ENCODE assay signal across 13 mouse cellular contexts in the genomic region with DNA sequence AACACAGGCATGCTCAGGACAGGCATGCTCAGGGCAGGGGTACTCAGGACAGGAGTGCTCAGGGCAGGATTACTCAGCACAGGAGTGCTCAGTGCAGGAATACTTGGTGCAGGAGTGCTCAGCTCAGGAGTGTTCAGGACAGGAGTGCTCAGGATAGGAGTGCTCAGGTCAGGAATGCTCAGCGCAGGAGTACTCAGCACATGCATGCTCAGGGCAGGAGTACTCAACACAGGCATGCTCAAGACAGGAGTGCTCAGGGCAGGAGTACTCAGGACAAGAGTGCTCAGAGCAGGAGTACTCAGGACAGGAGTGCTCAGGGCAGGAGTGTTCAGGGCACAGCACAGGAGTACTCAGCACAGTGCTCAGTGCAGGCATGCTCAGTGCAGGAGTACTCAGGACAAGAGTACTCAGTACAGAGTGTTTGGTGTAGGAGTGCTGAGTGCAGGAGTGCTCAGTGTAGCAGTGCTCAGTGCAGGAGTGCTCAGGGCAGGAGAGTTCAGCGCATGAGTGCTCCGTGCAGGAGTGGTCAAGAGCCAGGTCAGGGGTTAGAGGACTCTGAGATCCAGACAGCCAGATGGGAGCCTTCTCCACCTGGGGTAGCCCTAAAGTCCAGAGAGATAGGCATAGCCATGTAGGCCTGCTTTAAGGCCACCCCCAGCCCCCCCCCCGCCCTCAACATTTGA. TPM values are rescaled to one million over a fixed set of nuclear protein-coding genes. Genes with fewer than 3 reads are reported as not detected.
DNase-seq lines count a peak whose midpoint lies in the region; ATAC-seq and TF ChIP-seq lines count a peak whose summit lies in the region.
"Had no signal": no experiment of that assay in that cellular context is flagged by ENCODE, and none has a peak within 500 bp of the region (broad histone marks: within the 10 kb centered on the region; RNA-seq: fewer than 3 reads in every experiment).

No protein-coding gene starts in this region.

- peaks cover 20% of the 10 kb centered on the region for H3K4me1 ChIP-seq in heart, embryonic 10.5 days
- H3K4me1 ChIP-seq in midbrain, embryonic 13.5 days (replicated peaks), result peaks cover 15% of the 10 kb centered on the region
- H3K4me1 ChIP-seq in midbrain, postnatal 0 days (ENCODE audit: insufficient read depth, low read length), result no peaks in the 10 kb centered on the region; the same call in 1 of the 2 replicates
- H3K4me1 ChIP-seq in hindbrain, embryonic 12.5 days, result peaks cover 12% of the 10 kb centered on the region
- H3K4me1 ChIP-seq in midbrain, embryonic 16.5 days (ENCODE audit: control insufficient read depth, insufficient read depth, low read length), result peaks cover 5% of the 10 kb centered on the region

- no peak for TF ChIP-seq CTCF in midbrain, postnatal 0 days (IDR thresholded peaks at IDR 0.05)

- H3K9me3 ChIP-seq in heart, embryonic 10.5 days, result no peaks in the 10 kb centered on the region
- H3K9me3 ChIP-seq in midbrain, embryonic 13.5 days, result no peaks in the 10 kb centered on the region
- no peaks in the 10 kb centered on the region for H3K9me3 ChIP-seq in midbrain, postnatal 0 days (ENCODE audit: low read length)
- H3K9me3 ChIP-seq in hindbrain, embryonic 12.5 days (replicated peaks), result no peaks in the 10 kb centered on the region
- no peaks in the 10 kb centered on the region for H3K9me3 ChIP-seq in midbrain, embryonic 16.5 days (replicated peaks; ENCODE audit: control insufficient read depth, low read length, poor library complexity, severe bottlenecking)
- H3K9me3 ChIP-seq: heart, embryonic 13.5 days; liver, embryonic 13.5 days had no signal

- peak; percentile 83 for DNase-seq in heart, adult 11 months
- DNase-seq in heart, embryonic 10.5 days (ENCODE audit: low spot score), result no peak
- DNase-seq in midbrain, postnatal 0 days (ENCODE audit: low spot score), result no peak
- no peak for DNase-seq in left cerebral cortex, adult 9 months (ENCODE audit: low spot score in 2 of 2)
- DNase-seq: cerebellum, postnatal 25 days; gastrocnemius, postnatal 25 days; liver, embryonic 13.5 days had no signal

- 78% methylated on average over 4 of the region's 4 CpGs for WGBS in heart, embryonic 10.5 days
- 81% methylated on average over 4 of the region's 4 CpGs for whole genome bisulfite sequencing in midbrain, embryonic 13.5 days
- 94% methylated on average over 4 of the region's 4 CpGs for WGBS in midbrain, postnatal 0 days
- 92% methylated on average over 4 of the region's 4 CpGs for WGBS in hindbrain, embryonic 12.5 days
- WGBS in midbrain, embryonic 16.5 days, result 81% methylated on average over 4 of the region's 4 CpGs

- H3K36me3 ChIP-seq in heart, embryonic 10.5 days, result no peaks in the 10 kb centered on the region
- no peaks in the 10 kb centered on the region for H3K36me3 ChIP-seq in midbrain, embryonic 13.5 days
- H3K36me3 ChIP-seq in midbrain, postnatal 0 days (ENCODE audit: insufficient read depth, low read length), result no peaks in the 10 kb centered on the region
- no peaks in the 10 kb centered on the region for H3K36me3 ChIP-seq in hindbrain, embryonic 12.5 days
- no peaks in the 10 kb centered on the region for H3K36me3 ChIP-seq in midbrain, embryonic 16.5 days (ENCODE audit: control insufficient read depth, insufficient read depth, low read length)
- H3K36me3 ChIP-seq: heart, embryonic 13.5 days; liver, embryonic 13.5 days had no signal

- H3K9ac ChIP-seq in midbrain, embryonic 13.5 days (replicated peaks), result no peak overlapping the region
- no peak overlapping the region for H3K9ac ChIP-seq in midbrain, postnatal 0 days (replicated peaks; ENCODE audit: low read length, poor library complexity, severe bottlenecking)
- H3K9ac ChIP-seq in hindbrain, embryonic 12.5 days, result no peak overlapping the region
- H3K9ac ChIP-seq in midbrain, embryonic 16.5 days (ENCODE audit: low read depth, low read length), result no peak overlapping the region
- H3K9ac ChIP-seq: heart, embryonic 13.5 days; liver, embryonic 13.5 days had no signal

- no peak overlapping the region for H3K4me2 ChIP-seq in midbrain, embryonic 13.5 days (replicated peaks)
- no peak overlapping the region for H3K4me2 ChIP-seq in midbrain, postnatal 0 days (ENCODE audit: low read depth, low read length, poor library complexity, severe bottlenecking)
- no peak overlapping the region for H3K4me2 ChIP-seq in hindbrain, embryonic 12.5 days (replicated peaks)
- H3K4me2 ChIP-seq in midbrain, embryonic 16.5 days (ENCODE audit: low read length), result no peak overlapping the region

- peaks cover 88% of the 10 kb centered on the region for H3K27me3 ChIP-seq in heart, embryonic 10.5 days (ENCODE audit: insufficient read depth, poor library complexity, severe bottlenecking)
- H3K27me3 ChIP-seq in midbrain, embryonic 13.5 days, result peaks cover 78% of the 10 kb centered on the region
- H3K27me3 ChIP-seq in midbrain, postnatal 0 days (ENCODE audit: insufficient read depth, low read length), result peaks cover 31% of the 10 kb centered on the region
- peaks cover 77% of the 10 kb centered on the region for H3K27me3 ChIP-seq in hindbrain, embryonic 12.5 days
- peaks cover 32% of the 10 kb centered on the region for H3K27me3 ChIP-seq in midbrain, embryonic 16.5 days (ENCODE audit: control insufficient read depth, insufficient read depth, low read depth, low read length)

- H3K4me3 ChIP-seq in heart, embryonic 10.5 days, result no peak overlapping the region
- no peak overlapping the region for H3K4me3 ChIP-seq in midbrain, embryonic 13.5 days (replicated peaks)
- no peak overlapping the region for H3K4me3 ChIP-seq in midbrain, postnatal 0 days (ENCODE audit: low read depth, low read length)
- H3K4me3 ChIP-seq in hindbrain, embryonic 12.5 days, result no peak overlapping the region
- no peak overlapping the region for H3K4me3 ChIP-seq in midbrain, embryonic 16.5 days (ENCODE audit: low read depth, low read length)
- H3K4me3 ChIP-seq: heart, embryonic 13.5 days had no signal

- peak; percentile 73 for ATAC-seq in midbrain, embryonic 13.5 days
- no peak for ATAC-seq in midbrain, postnatal 0 days (ENCODE audit: low FRiP score)
- ATAC-seq in hindbrain, embryonic 12.5 days (ENCODE audit: low FRiP score), result peak; percentile 62; the same call in 1 of the 2 replicates
- peak; percentile 26; the same call in 1 of the 2 replicates for ATAC-seq in midbrain, embryonic 16.5 days
- ATAC-seq in erythroid progenitor cell, adult 5-6 weeks (replicated peaks; ENCODE audit: low FRiP score, poor library complexity, severe bottlenecking), result no peak
- ATAC-seq: lung, postnatal 0 days had no signal

- no peak overlapping the region for H3K27ac ChIP-seq in heart, embryonic 10.5 days
- no peak overlapping the region for H3K27ac ChIP-seq in midbrain, embryonic 13.5 days
- no peak overlapping the region for H3K27ac ChIP-seq in midbrain, postnatal 0 days (ENCODE audit: low read depth, low read length)
- H3K27ac ChIP-seq in hindbrain, embryonic 12.5 days, result no peak overlapping the region
- H3K27ac ChIP-seq in midbrain, embryonic 16.5 days (ENCODE audit: low read length), result no peak overlapping the region
- H3K27ac ChIP-seq: heart, embryonic 13.5 days; liver, embryonic 13.5 days had no signal

RNA-seq across cellular contexts. Expression of a gene that starts 0.4 kb away (rescaled TPM):
- 0.48 and 0.51 TPM in 2 replicates for polyA plus RNA-seq in heart, embryonic 10.5 days (2016; fragmentation: Nextera tagmentation; extraction: Ambion mirVana)
- polyA plus RNA-seq in midbrain, embryonic 13.5 days (2015; fragmentation: Nextera tagmentation; extraction: Ambion mirVana), result 0.50 and 0.55 TPM in 2 replicates
- total RNA-seq in midbrain, postnatal 0 days (2014; rRNA removed), result 1.8 and 2.0 TPM in 2 replicates
- 2.9 and 4.2 TPM in 2 replicates for polyA plus RNA-seq in midbrain, postnatal 0 days (2015; fragmentation: Nextera tagmentation; extraction: Ambion mirVana)
- polyA plus RNA-seq in hindbrain, embryonic 12.5 days (2016; fragmentation: Nextera tagmentation; extraction: Ambion mirVana), result 1.3 and 1.4 TPM in 2 replicates
- polyA plus RNA-seq in midbrain, embryonic 16.5 days (2015; fragmentation: Nextera tagmentation; extraction: Ambion mirVana), result 1.5 and 2.3 TPM in 2 replicates
- 4.7 and 6.7 TPM in 2 replicates for total RNA-seq in erythroid progenitor cell, adult 5-6 weeks (2015; ENCODE audit: low replicate concordance)
- total RNA-seq in erythroid progenitor cell, adult 5-6 weeks (2017; ENCODE audit: low replicate concordance), result 7.7 and 16.6 TPM in 2 replicates

RNA-seq across cellular contexts. Expression of a gene that starts 5.4 kb away (rescaled TPM):
- 0.86 and 0.87 TPM in 2 replicates for polyA plus RNA-seq in heart, embryonic 10.5 days (2016; fragmentation: Nextera tagmentation; extraction: Ambion mirVana)
- polyA plus RNA-seq in midbrain, embryonic 13.5 days (2015; fragmentation: Nextera tagmentation; extraction: Ambion mirVana), result 1.5 and 2.4 TPM in 2 replicates
- 1.7 and 2.8 TPM in 2 replicates for total RNA-seq in midbrain, postnatal 0 days (2014; rRNA removed)
- polyA plus RNA-seq in midbrain, postnatal 0 days (2015; fragmentation: Nextera tagmentation; extraction: Ambion mirVana), result 4.2 and 5.3 TPM in 2 replicates
- polyA plus RNA-seq in hindbrain, embryonic 12.5 days (2016; fragmentation: Nextera tagmentation; extraction: Ambion mirVana), result 1.8 and 2.9 TPM in 2 replicates
- polyA plus RNA-seq in midbrain, embryonic 16.5 days (2015; fragmentation: Nextera tagmentation; extraction: Ambion mirVana), result 2.2 and 2.8 TPM in 2 replicates
- 38.1 and 68.1 TPM in 2 replicates for total RNA-seq in erythroid progenitor cell, adult 5-6 weeks (2015; ENCODE audit: low replicate concordance)
- total RNA-seq in erythroid progenitor cell, adult 5-6 weeks (2017; ENCODE audit: low replicate concordance), result 29.3 and 38.3 TPM in 2 replicates

RNA-seq across cellular contexts. Expression of a gene that starts 15.3 kb away (rescaled TPM):
- polyA plus RNA-seq in heart, embryonic 10.5 days (2016; fragmentation: Nextera tagmentation; extraction: Ambion mirVana), result 0.41 and 0.60 TPM in 2 replicates
- 0.73 and 1.5 TPM in 2 replicates for polyA plus RNA-seq in midbrain, embryonic 13.5 days (2015; fragmentation: Nextera tagmentation; extraction: Ambion mirVana)
- 0.99 and 1.1 TPM in 2 replicates for total RNA-seq in midbrain, postnatal 0 days (2014; rRNA removed)
- polyA plus RNA-seq in midbrain, postnatal 0 days (2015; fragmentation: Nextera tagmentation; extraction: Ambion mirVana), result 2.0 and 3.3 TPM in 2 replicates
- polyA plus RNA-seq in hindbrain, embryonic 12.5 days (2016; fragmentation: Nextera tagmentation; extraction: Ambion mirVana), result 1.0 TPM in 2 replicates
- polyA plus RNA-seq in midbrain, embryonic 16.5 days (2015; fragmentation: Nextera tagmentation; extraction: Ambion mirVana), result 1.1 and 1.7 TPM in 2 replicates
- total RNA-seq in erythroid progenitor cell, adult 5-6 weeks (2015; ENCODE audit: low replicate concordance), result 23.5 and 39.3 TPM in 2 replicates
- 21.3 and 36.5 TPM in 2 replicates for total RNA-seq in erythroid progenitor cell, adult 5-6 weeks (2017; ENCODE audit: low replicate concordance)

RNA-seq across cellular contexts. Expression of a gene that starts 15.5 kb away (rescaled TPM):
- 0.84 and 1.2 TPM in 2 replicates for polyA plus RNA-seq in heart, embryonic 10.5 days (2016; fragmentation: Nextera tagmentation; extraction: Ambion mirVana)
- 0.46 and 0.57 TPM in 2 replicates for polyA plus RNA-seq in midbrain, embryonic 13.5 days (2015; fragmentation: Nextera tagmentation; extraction: Ambion mirVana)
- total RNA-seq in midbrain, postnatal 0 days (2014; rRNA removed), result 7.1 and 16.5 TPM in 2 replicates
- 7.7 and 8.3 TPM in 2 replicates for polyA plus RNA-seq in midbrain, postnatal 0 days (2015; fragmentation: Nextera tagmentation; extraction: Ambion mirVana)
- 1.8 and 2.2 TPM in 2 replicates for polyA plus RNA-seq in hindbrain, embryonic 12.5 days (2016; fragmentation: Nextera tagmentation; extraction: Ambion mirVana)
- polyA plus RNA-seq in midbrain, embryonic 16.5 days (2015; fragmentation: Nextera tagmentation; extraction: Ambion mirVana), result 2.4 and 4.5 TPM in 2 replicates
- total RNA-seq in erythroid progenitor cell, adult 5-6 weeks (2015; ENCODE audit: low replicate concordance), result 12.6 and 21.0 TPM in 2 replicates
- 21.6 and 35.4 TPM in 2 replicates for total RNA-seq in erythroid progenitor cell, adult 5-6 weeks (2017; ENCODE audit: low replicate concordance)

RNA-seq across cellular contexts. Expression of a gene that starts 35.8 kb away (rescaled TPM):
- polyA plus RNA-seq in heart, embryonic 10.5 days (2016; fragmentation: Nextera tagmentation; extraction: Ambion mirVana), result not detected in 2 replicates
- polyA plus RNA-seq in midbrain, embryonic 13.5 days (2015; fragmentation: Nextera tagmentation; extraction: Ambion mirVana), result not detected in 2 replicates
- total RNA-seq in midbrain, postnatal 0 days (2014; rRNA removed), result 1.1 and 1.2 TPM in 2 replicates
- 0.31 and 0.55 TPM in 2 replicates for polyA plus RNA-seq in midbrain, postnatal 0 days (2015; fragmentation: Nextera tagmentation; extraction: Ambion mirVana)
- not detected in 2 replicates for polyA plus RNA-seq in hindbrain, embryonic 12.5 days (2016; fragmentation: Nextera tagmentation; extraction: Ambion mirVana)
- polyA plus RNA-seq in midbrain, embryonic 16.5 days (2015; fragmentation: Nextera tagmentation; extraction: Ambion mirVana), result 0.40 TPM in 1 of 2 replicates, not detected in the other
- total RNA-seq in erythroid progenitor cell, adult 5-6 weeks (2015; ENCODE audit: low replicate concordance), result 10.1 and 21.4 TPM in 2 replicates
- total RNA-seq in erythroid progenitor cell, adult 5-6 weeks (2017; ENCODE audit: low replicate concordance), result 8.0 and 14.1 TPM in 2 replicates
- polyA plus RNA-seq: heart, embryonic 13.5 days had no signal

Comparison
In these comparisons a context has a peak if more than half of its experiments do, and no peak if none do; other contexts are left out.
1. ATAC-seq: peak in midbrain, embryonic 13.5 days (single experiment), hindbrain, embryonic 12.5 days (single experiment) and midbrain, embryonic 16.5 days (single experiment); none in midbrain, postnatal 0 days (single experiment) and erythroid progenitor cell, adult 5-6 weeks (single experiment).